Mouse (Mus musculus): ENCODE results near the gene Borcs5. TPM values are rescaled to one million over a fixed set of nuclear protein-coding genes. Genes with fewer than 3 reads are reported as not detected.

Gene Borcs5
- total RNA-seq, 2 experiments from 2014 or later = 9.9 to 10.2 TPM

GRCm38 (mm10) chr6:134751883-134752647 lies 112.8 kb downstream of the Borcs5 start:
- no peak for DNase-seq
- intact Hi-C loops (cut with DNase I) = no loop called here

GRCm38 (mm10) chr6:134753412-134753811 lies 114.1 kb downstream of the Borcs5 start:
- no peak for DNase-seq
- intact Hi-C loops (cut with DNase I) = no loop called here

GRCm38 (mm10) chr6:134753858-134754257 lies 114.5 kb downstream of the Borcs5 start:
- DNase-seq = no peak
- intact Hi-C loops (cut with DNase I) = no loop called here

- intact Hi-C loops (cut with DNase I) = no loop called here
- no peak for DNase-seq
Observed at GRCm38 (mm10) chr6:134756058-134756457, 116.7 kb downstream of the Borcs5 start.

Other genes starting within 250 kb of the Borcs5 start
- gene Bcl2l14, start 243.2 kb upstream of the Borcs5 start, total RNA-seq (2021) = not detected
- 10 to 100 TPM; 52.1 to 57.6 TPM for gene Lrp6, start 72.5 kb upstream of the Borcs5 start, total RNA-seq (2021)
- 1 to 10 TPM; 4.6 to 5.1 TPM for gene Mansc1, start 7.0 kb upstream of the Borcs5 start, total RNA-seq (2021)
- 10 to 100 TPM; 22.2 to 25.6 TPM for gene Dusp16, start 153.1 kb downstream of the Borcs5 start, total RNA-seq (2021)
- 10 to 100 TPM; 13.0 to 14.1 TPM for gene Crebl2, start 190.6 kb downstream of the Borcs5 start, total RNA-seq (2021)